Mouse (Mus musculus) stomach, postnatal 0 days (tissue): Measurements from ENCODE around the gene Brsk1. TPM values are rescaled to one million over a fixed set of nuclear protein-coding genes. Genes with fewer than 3 reads are reported as not detected.

Experiments
- ATAC-seq: fragments of 200-750 bp; cut with Nextera tagmentation; 2 replicates; pipeline ENCODE4 v1.8.0; 2017; ENCODE audit not compliant: low FRiP score, low TSS enrichment
- DNase-seq: peaks from one replicate; pipeline ENCODE4 v3.0.0-alpha.2; 2016; ENCODE audit warnings: low spot score
- H3K27ac ChIP-seq: fragments of 300-500 bp; sonication (generic); replicated peaks from 2 replicates; pipeline ENCODE4 v1.5.1; 2014; ENCODE audit warnings: mild to moderate bottlenecking, control low read depth
- H3K27me3 ChIP-seq: fragments of 300-500 bp; sonication (generic); 2 replicates; pipeline ENCODE4 v1.6.1; 2014; ENCODE audit warnings: low read length; ENCODE audit not compliant: control insufficient read depth, insufficient read depth
- H3K36me3 ChIP-seq: fragments of 300-500 bp; sonication (generic); 2 replicates; pipeline ENCODE4 v1.6.1; 2014; ENCODE audit warnings: low read length, mixed read lengths; ENCODE audit not compliant: control insufficient read depth, insufficient read depth
- H3K4me1 ChIP-seq: fragments of 300-500 bp; sonication (generic); replicated peaks from 2 replicates; pipeline ENCODE4 v1.6.1; 2014; ENCODE audit warnings: antibody characterized with exemption; ENCODE audit not compliant: control insufficient read depth, insufficient read depth
- H3K4me2 ChIP-seq: fragments of 300-500 bp; sonication (generic); replicated peaks from 2 replicates; pipeline ENCODE4 v1.6.1; 2014; ENCODE audit warnings: low read depth, mild to moderate bottlenecking, control low read depth, moderate library complexity
- H3K4me3 ChIP-seq: fragments of 300-500 bp; sonication (generic); 2 replicates; pipeline ENCODE4 v1.5.1; 2014; ENCODE audit warnings: low read depth, low read length, control low read depth
- H3K9ac ChIP-seq: fragments of 300-500 bp; sonication (generic); 2 replicates; pipeline ENCODE4 v1.6.1; 2014; ENCODE audit warnings: mild to moderate bottlenecking, low read length, control low read depth, mixed read lengths
- H3K9me3 ChIP-seq: fragments of 300-500 bp; sonication (generic); 2 replicates; pipeline ENCODE4 v1.6.1; 2016; ENCODE audit warnings: low read length; ENCODE audit not compliant: control insufficient read depth
- CTCF ChIP-seq: IDR thresholded peaks from 2 replicates; pipeline ENCODE4 v1.5.1; 2016; ENCODE audit warnings: antibody characterized with exemption, low read depth, mild to moderate bottlenecking, moderate library complexity
- EP300 ChIP-seq: optimal IDR thresholded peaks from 2 replicates; pipeline ENCODE3; 2016; ENCODE audit warnings: antibody characterized with exemption
- WGBS: fragments of 180-500 bp; shearing (Covaris S2); extraction: QIAGEN DNeasy Blood & Tissue Kit; methylation state at CpG from one replicate; pipeline ENCODE4 v1.1.7; 2014; 5-methylcytosine and 5-hydroxymethylcytosine counted together
- polyA plus RNA-seq: library from polyadenylated mRNA; unstranded; fragments of >200 nt; fragmentation: Nextera tagmentation; extraction: Ambion mirVana; gene quantifications from 2 replicates; pipeline ENCODE4 v1.2.1, GENCODE M21; 2015

Brsk1 gene
- polyA plus RNA-seq, 1 experiment from 2014 or later = 0.36 TPM

- peak overlapping the region; percentile 87 for H3K4me3 ChIP-seq
- peak overlapping the region; percentile 94 for H3K27ac ChIP-seq
- under 1% methylated on average over 12 of the region's 14 CpGs for WGBS
- no peaks in the 10 kb centered on the region for H3K27me3 ChIP-seq
- H3K9ac ChIP-seq = peak overlapping the region; percentile 77
- H3K9me3 ChIP-seq = no peaks in the 10 kb centered on the region
- DNase-seq (no peak), ATAC-seq (peak; percentile 4; the same call in 1 of the 2 replicates)
- H3K36me3 ChIP-seq = 0 out of 2 replicates have a peak, but pooled peaks cover under 1% of the 10 kb centered on the region
- H3K4me1 ChIP-seq = 0 out of 2 replicates have a peak, but pooled peaks cover 2% of the 10 kb centered on the region
- no peak for TF ChIP-seq CTCF
- TF ChIP-seq EP300 = no peak
- H3K4me2 ChIP-seq = peak overlapping the region; percentile 76
These were observed 49.9 kb downstream of the Brsk1 start for GRCm38 (mm10) chr7:4740309-4740727.

GRCm38 (mm10) chr7:4741151-4741550 lies 50.7 kb downstream of the Brsk1 start:
- no peak for TF ChIP-seq EP300
- no peak for TF ChIP-seq CTCF
- DNase-seq = peak; percentile 63
- 2% methylated on average over 4 of the region's 4 CpGs for WGBS
- Histone ChIP-seq H3K4me1 (0 out of 2 replicates have a peak, but pooled peaks cover 2% of the 10 kb centered on the region), H3K4me2 (peak overlapping the region; percentile 76), H3K27me3 (no peaks in the 10 kb centered on the region), H3K36me3 (0 out of 2 replicates have a peak, but pooled peaks cover 5% of the 10 kb centered on the region), H3K27ac (peak overlapping the region; percentile 94), H3K4me3 (peak overlapping the region; percentile 87), H3K9me3 (no peaks in the 10 kb centered on the region), H3K9ac (peak overlapping the region; percentile 77)
- ATAC-seq = no peak

GRCm38 (mm10) chr7:4741672-4742481 lies 51.5 kb downstream of the Brsk1 start:
- peak overlapping the region; percentile 94; the same call in 1 of the 2 replicates for H3K27ac ChIP-seq
- H3K4me3 ChIP-seq = no peak overlapping the region
- H3K4me1 ChIP-seq = 0 out of 2 replicates have a peak, but pooled peaks cover 2% of the 10 kb centered on the region
- no peaks in the 10 kb centered on the region for H3K9me3 ChIP-seq
- H3K4me2 ChIP-seq = peak overlapping the region; percentile 76
- 79% methylated on average over 21 of the region's 21 CpGs for WGBS
- ATAC-seq = no peak
- TF ChIP-seq EP300 = no peak
- no peak for TF ChIP-seq CTCF
- H3K27me3 ChIP-seq = no peaks in the 10 kb centered on the region
- no peak for DNase-seq
- peak overlapping the region; percentile 35; the same call in 1 of the 2 replicates for H3K9ac ChIP-seq
- peaks cover 11% of the 10 kb centered on the region; the same call in 1 of the 2 replicates for H3K36me3 ChIP-seq

- TF ChIP-seq CTCF = no peak
- no peak for TF ChIP-seq EP300
- Histone ChIP-seq H3K9me3 (no peaks in the 10 kb centered on the region), H3K4me2 (no peak overlapping the region), H3K4me1 (0 out of 2 replicates have a peak, but pooled peaks cover 2% of the 10 kb centered on the region), H3K27me3 (no peaks in the 10 kb centered on the region), H3K36me3 (peaks cover 11% of the 10 kb centered on the region; the same call in 1 of the 2 replicates), H3K4me3 (no peak overlapping the region), H3K27ac (no peak overlapping the region), H3K9ac (no peak overlapping the region)
- WGBS = 86% methylated on average over 6 of the region's 6 CpGs
- ATAC-seq = no peak
- no peak for DNase-seq
These were observed 52.0 kb downstream of the Brsk1 start for GRCm38 (mm10) chr7:4742482-4742819.

- H3K4me3 ChIP-seq = no peak overlapping the region
- H3K4me2 ChIP-seq = no peak overlapping the region
- no peaks in the 10 kb centered on the region for H3K9me3 ChIP-seq
- 44% methylated on average over 2 of the region's 2 CpGs for WGBS
- H3K36me3 ChIP-seq = peaks cover 11% of the 10 kb centered on the region; the same call in 1 of the 2 replicates
- no peak overlapping the region for H3K27ac ChIP-seq
- no peak for DNase-seq
- H3K4me1 ChIP-seq = 0 out of 2 replicates have a peak, but pooled peaks cover 2% of the 10 kb centered on the region
- no peak for ATAC-seq
- H3K9ac ChIP-seq = no peak overlapping the region
- TF ChIP-seq EP300 (no peak), CTCF (no peak)
- no peaks in the 10 kb centered on the region for H3K27me3 ChIP-seq
These were observed 53.0 kb downstream of the Brsk1 start for GRCm38 (mm10) chr7:4743354-4743753.

GRCm38 (mm10) chr7:4744886-4745285 lies 54.5 kb downstream of the Brsk1 start:
- no peak for ATAC-seq
- H3K36me3 ChIP-seq = peaks cover 11% of the 10 kb centered on the region; the same call in 1 of the 2 replicates
- H3K9me3 ChIP-seq = no peaks in the 10 kb centered on the region
- DNase-seq = no peak
- no peak overlapping the region for H3K9ac ChIP-seq
- no peak for TF ChIP-seq EP300
- no peak for TF ChIP-seq CTCF
- H3K4me2 ChIP-seq = no peak overlapping the region
- 0 out of 2 replicates have a peak, but pooled peaks cover 2% of the 10 kb centered on the region for H3K4me1 ChIP-seq
- no peak overlapping the region for H3K27ac ChIP-seq
- 98% methylated on average over 5 of the region's 6 CpGs for WGBS
- H3K4me3 ChIP-seq = no peak overlapping the region
- no peaks in the 10 kb centered on the region for H3K27me3 ChIP-seq
